Mouse (Mus musculus) thymus, adult 2 months (tissue): ENCODE measurements around the gene Arhgef39. TPM values are rescaled to one million over a fixed set of nuclear protein-coding genes. Genes with fewer than 3 reads are reported as not detected.
"Not testable (repeated sequence)": the region's sequence is repeated elsewhere in the genome, so short reads cannot be mapped to it uniquely, and the experiment has no call there.

Source experiments
- DNase-seq: peaks from one replicate; pipeline ENCODE4 v3.0.0; 2021
- H3K27ac ChIP-seq: fragments of 200-500 bp; 2 replicates; pipeline ENCODE4 v1.5.1; 2012; ENCODE audit warnings: low read length, control low read depth; ENCODE audit not compliant: control insufficient read depth, insufficient read depth
- H3K27me3 ChIP-seq: fragments of 200-500 bp; 2 replicates; pipeline ENCODE4 v1.6.1; 2012; ENCODE audit warnings: mild to moderate bottlenecking, low read length, moderate library complexity, mixed read lengths; ENCODE audit not compliant: control insufficient read depth, insufficient read depth
- H3K36me3 ChIP-seq: fragments of 200-500 bp; 2 replicates; pipeline ENCODE4 v1.6.1; 2012; ENCODE audit warnings: mild to moderate bottlenecking, low read length, moderate library complexity; ENCODE audit not compliant: control insufficient read depth, insufficient read depth
- H3K4me1 ChIP-seq: fragments of 200-500 bp; replicated peaks from 2 replicates; pipeline ENCODE4 v1.6.1; 2012; ENCODE audit warnings: low read length; ENCODE audit not compliant: control insufficient read depth, insufficient read depth
- H3K4me3 ChIP-seq: fragments of 200-500 bp; 2 replicates; pipeline ENCODE4 v1.5.1; 2012; ENCODE audit warnings: mild to moderate bottlenecking, low read length, control low read depth, moderate library complexity; ENCODE audit not compliant: control insufficient read depth, insufficient read depth
- CTCF ChIP-seq: fragments of 200-500 bp; IDR thresholded peaks from 2 replicates; pipeline ENCODE4 v1.5.1; 2012; ENCODE audit warnings: mild to moderate bottlenecking, control low read depth, low read length, moderate library complexity, borderline replicate concordance; ENCODE audit not compliant: control insufficient read depth, poor library complexity, insufficient read depth; ENCODE audit errors: extremely low read depth
- POLR2A ChIP-seq: fragments of 200-500 bp; IDR thresholded peaks from 2 replicates; pipeline ENCODE4 v1.6.1; 2012; ENCODE audit warnings: mild to moderate bottlenecking, low read length, control low read depth, moderate library complexity; ENCODE audit not compliant: control insufficient read depth, poor library complexity, insufficient read depth; ENCODE audit errors: extremely low read depth
- WGBS: fragments of 180-500 bp; shearing (Covaris S2); methylation state at CpG from one replicate; pipeline ENCODE4 v1.1.7; 2018; 5-methylcytosine and 5-hydroxymethylcytosine counted together
- polyA plus RNA-seq: library from polyadenylated mRNA; depleted of rRNA; stranded (reverse); fragments of >200 nt; gene quantifications from 2 replicates; pipeline ENCODE4 v1.2.3, GENCODE M21; 2012

Arhgef39 gene
- polyA plus RNA-seq, 1 experiment: 108 TPM

GRCm38 (mm10) chr4:43492821-43493185 lies 6.7 kb downstream of the Arhgef39 start, which contains the start of gene Ccdc107:
Ccdc107 (plus strand) TSS chr4:43492900.
- Histone ChIP-seq H3K27ac (peak within 1 kb of the TSS; percentile 91), H3K36me3 (no peaks in the 10 kb centered on the region), H3K4me1 (peaks cover 17% of the 10 kb centered on the region), H3K27me3 (no peaks in the 10 kb centered on the region), H3K4me3 (peak within 1 kb of the TSS; percentile 95)
- whole genome bisulfite sequencing: 0% methylated on average over 25 of the region's 25 CpGs
- peak; percentile 41; the same call in 1 of the 2 replicates for TF ChIP-seq CTCF
- TF ChIP-seq POLR2A: 0 out of 2 replicates have a peak, but pooled peaks have one; percentile 35
- peak; percentile 88 for DNase-seq

DNA sequence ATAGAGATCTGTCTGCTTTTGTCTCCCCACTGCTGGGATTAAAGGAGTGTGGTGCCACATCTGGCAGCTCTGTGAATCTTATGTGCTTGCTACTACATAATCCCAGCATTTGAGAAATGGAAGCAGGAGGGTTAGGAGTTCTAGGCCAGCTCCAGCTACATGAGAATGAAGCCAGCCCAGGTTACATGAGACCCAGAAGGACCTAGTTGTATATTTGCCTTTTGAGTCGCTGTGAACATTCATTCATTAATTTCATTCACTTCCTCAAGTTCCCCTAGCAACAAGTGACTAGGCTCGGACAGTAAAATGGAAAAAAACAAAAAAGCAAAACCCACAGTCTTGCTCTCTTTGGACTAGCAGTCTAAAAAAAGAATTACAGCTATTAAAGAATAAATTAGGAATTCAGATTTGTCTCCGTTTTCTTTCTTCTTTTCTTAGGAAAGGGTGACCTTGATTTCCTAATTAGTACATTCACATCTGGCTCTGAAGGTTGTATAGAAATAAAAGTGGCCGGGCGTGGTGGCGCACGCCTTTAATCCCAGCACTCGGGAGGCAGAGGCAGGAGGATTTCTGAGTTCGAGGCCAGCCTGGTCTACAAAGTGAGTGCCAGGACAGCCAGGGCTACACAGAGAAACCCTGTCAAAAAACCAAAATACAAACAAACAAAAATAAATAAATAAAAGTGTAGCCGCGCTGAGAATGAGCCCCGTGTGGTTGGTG lies 7.2 kb downstream of the Arhgef39 start:
- Histone ChIP-seq H3K27ac (peak overlapping the region; percentile 8; the same call in 1 of the 2 replicates), H3K4me3 (no peak overlapping the region), H3K4me1 (peaks cover 12% of the 10 kb centered on the region), H3K36me3 (no peaks in the 10 kb centered on the region), H3K27me3 (no peaks in the 10 kb centered on the region)
- 33% methylated on average over 12 of the region's 12 CpGs for WGBS
- no peak for DNase-seq
- TF ChIP-seq POLR2A (no peak), CTCF (no peak)

GRCm38 (mm10) chr4:43490801-43491200 lies 8.7 kb downstream of the Arhgef39 start:
- Histone ChIP-seq H3K27me3 (no peaks in the 10 kb centered on the region), H3K4me3 (no peak overlapping the region), H3K36me3 (no peaks in the 10 kb centered on the region), H3K27ac (no peak overlapping the region), H3K4me1 (peaks cover 12% of the 10 kb centered on the region)
- TF ChIP-seq POLR2A: no peak
- 98% methylated on average over 5 of the region's 5 CpGs for WGBS
- DNase-seq: no peak

DNA sequence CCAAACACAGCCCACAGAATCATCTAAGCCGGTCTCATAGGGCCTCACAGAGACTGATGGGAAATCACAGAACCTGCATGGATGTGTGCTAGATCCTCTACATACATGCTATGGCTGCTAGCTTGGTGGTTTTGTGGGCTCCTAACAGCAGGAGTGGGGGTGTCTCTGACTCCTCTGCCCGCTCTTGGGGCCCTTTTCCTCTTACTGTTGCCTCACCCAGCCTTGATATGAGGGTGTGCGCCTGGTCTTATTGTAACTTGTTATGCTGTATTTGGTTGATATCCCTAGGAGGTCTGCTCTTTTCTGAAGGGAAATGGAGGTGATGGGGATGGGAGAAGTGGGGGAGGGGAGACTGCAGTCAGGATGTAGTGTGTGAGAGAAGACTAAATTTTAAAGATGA lies 9.9 kb downstream of the Arhgef39 start:
- Histone ChIP-seq H3K36me3 (no peaks in the 10 kb centered on the region), H3K27ac (no peak overlapping the region), H3K4me1 (peaks cover 5% of the 10 kb centered on the region; the same call in 1 of the 2 replicates), H3K27me3 (no peaks in the 10 kb centered on the region), H3K4me3 (no peak overlapping the region)
- no peak for TF ChIP-seq CTCF
- no peak for TF ChIP-seq POLR2A
- DNase-seq: no peak
- 98% methylated on average over 3 of the region's 3 CpGs for WGBS

GRCm38 (mm10) chr4:43485666-43486065 lies 13.8 kb downstream of the Arhgef39 start:
- not testable (repeated sequence) for H3K27me3 ChIP-seq, DNase-seq, H3K4me3 ChIP-seq, H3K36me3 ChIP-seq, H3K27ac ChIP-seq
- H3K4me1 ChIP-seq: peaks cover 13% of the 10 kb centered on the region
- 96% methylated on average over 5 of the region's 5 CpGs for WGBS

DNA sequence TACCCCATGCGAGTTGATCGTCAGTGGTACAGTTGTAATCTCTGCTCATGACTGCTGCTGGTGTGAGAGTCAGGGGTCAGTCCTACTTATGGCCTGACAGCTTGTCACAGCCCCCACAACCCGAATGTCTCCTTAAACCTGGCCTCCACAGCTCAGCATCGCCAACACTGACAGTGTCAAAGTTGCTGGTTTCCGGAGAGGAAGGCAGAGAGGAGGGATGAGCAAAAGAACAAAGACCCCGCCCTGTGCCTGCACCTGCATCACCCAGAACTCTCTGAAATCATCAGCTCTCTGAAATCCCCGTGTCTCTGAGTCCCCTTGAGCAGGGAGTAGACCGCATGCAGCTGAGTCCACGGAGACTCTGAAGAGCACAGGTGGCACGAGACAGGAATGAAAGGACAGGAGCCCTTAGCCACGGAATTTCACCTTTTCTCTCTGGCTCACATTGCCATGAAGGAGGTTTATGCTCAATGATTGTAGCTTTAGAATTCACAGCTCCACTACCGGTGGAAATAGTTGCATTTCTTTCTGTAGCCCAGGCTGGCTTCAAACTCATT lies 15.9 kb downstream of the Arhgef39 start, which contains the start of gene Sit1:
Gene Sit1 (minus strand): TSS at position 200 of the 557 bp plus-strand sequence.
- Histone ChIP-seq H3K4me3 (peak within 1 kb of the TSS; percentile 77), H3K27me3 (no peaks in the 10 kb centered on the region), H3K4me1 (peaks cover 21% of the 10 kb centered on the region), H3K27ac (peak within 1 kb of the TSS; percentile 90), H3K36me3 (no peaks in the 10 kb centered on the region)
- WGBS: 7% methylated on average over 12 of the region's 12 CpGs
- TF ChIP-seq POLR2A (peak; percentile 75), CTCF (no peak)
- DNase-seq: peak; percentile 82

- H3K27me3 ChIP-seq: no peaks in the 10 kb centered on the region
- peak overlapping the region; percentile 77 for H3K4me3 ChIP-seq
- H3K27ac ChIP-seq: peak overlapping the region; percentile 90
- no peak for TF ChIP-seq CTCF
- TF ChIP-seq POLR2A: no peak
- no peaks in the 10 kb centered on the region for H3K36me3 ChIP-seq
- WGBS: 29% methylated on average over 10 of the region's 10 CpGs
- H3K4me1 ChIP-seq: peaks cover 23% of the 10 kb centered on the region
- DNase-seq: peak; percentile 38
Observed at GRCm38 (mm10) chr4:43482591-43482990, 16.9 kb downstream of the Arhgef39 start.
